ENCODE assay signal across 7 mouse cellular contexts in genomic region chr4:147443554-147443927, GRCm38 (mm10). TPM values are rescaled to one million over a fixed set of nuclear protein-coding genes. Genes with fewer than 3 reads are reported as not detected.
A peak's percentile ranks its signal among the peaks of the same experiment; 100 is the strongest.
DNase-seq lines count a peak whose midpoint lies in the region; ATAC-seq and TF ChIP-seq lines count a peak whose summit lies in the region.
"Not testable (repeated sequence)": the region's sequence is repeated elsewhere in the genome, so short reads cannot be mapped to it uniquely, and the experiment has no call there.

No protein-coding gene starts in this region.

- not testable (repeated sequence) for H3K27me3 ChIP-seq in embryonic facial prominence, embryonic 11.5 days (ENCODE audit: control insufficient read depth, insufficient read depth, low read length); forebrain, postnatal 0 days (ENCODE audit: insufficient read depth, low read length); hindbrain, embryonic 10.5 days (ENCODE audit: insufficient read depth, poor library complexity, severe bottlenecking); kidney, embryonic 14.5 days (ENCODE audit: control insufficient read depth, insufficient read depth, low read length); liver, embryonic 11.5 days (replicated peaks; ENCODE audit: control insufficient read depth, insufficient read depth, low read length); megakaryocyte, embryonic 14.5 days (replicated peaks); neural tube, embryonic 15.5 days (replicated peaks)

- not testable (repeated sequence) for TF ChIP-seq CTCF in forebrain, postnatal 0 days (IDR thresholded peaks at IDR 0.05; ENCODE audit: low read depth)

- H3K4me1 ChIP-seq in embryonic facial prominence, embryonic 11.5 days (ENCODE audit: control insufficient read depth, insufficient read depth, low read length); forebrain, postnatal 0 days (ENCODE audit: insufficient read depth); hindbrain, embryonic 10.5 days (replicated peaks); kidney, embryonic 14.5 days (ENCODE audit: control insufficient read depth, insufficient read depth, low read length); liver, embryonic 11.5 days (replicated peaks; ENCODE audit: control insufficient read depth, insufficient read depth, low read length); megakaryocyte, embryonic 14.5 days; neural tube, embryonic 15.5 days: not testable (repeated sequence)

- H3K9ac ChIP-seq in embryonic facial prominence, embryonic 11.5 days (replicated peaks; ENCODE audit: low read length), result peak overlapping the region; percentile 85; the same call in 1 of the 2 replicates
- peak overlapping the region; percentile 70 for H3K9ac ChIP-seq in forebrain, postnatal 0 days
- H3K9ac ChIP-seq in kidney, embryonic 14.5 days (ENCODE audit: low read depth, low read length), result peak overlapping the region; percentile 81; the same call in 1 of the 2 replicates
- peak overlapping the region; percentile 88 for H3K9ac ChIP-seq in liver, embryonic 11.5 days (ENCODE audit: low read depth, low read length)
- peak overlapping the region; percentile 72 for H3K9ac ChIP-seq in neural tube, embryonic 15.5 days (replicated peaks)

- H3K4me3 ChIP-seq in embryonic facial prominence, embryonic 11.5 days (ENCODE audit: low read depth, low read length), result peak overlapping the region; percentile 46
- H3K4me3 ChIP-seq in forebrain, postnatal 0 days (ENCODE audit: low read depth, low read length), result peak overlapping the region; percentile 46
- H3K4me3 ChIP-seq in hindbrain, embryonic 10.5 days, result peak overlapping the region; percentile 60
- peak overlapping the region; percentile 49 for H3K4me3 ChIP-seq in kidney, embryonic 14.5 days (ENCODE audit: low read length)
- H3K4me3 ChIP-seq in liver, embryonic 11.5 days (ENCODE audit: low read depth, low read length), result peak overlapping the region; percentile 67
- peak overlapping the region; percentile 62 for H3K4me3 ChIP-seq in megakaryocyte, embryonic 14.5 days (replicated peaks)
- peak overlapping the region; percentile 58 for H3K4me3 ChIP-seq in neural tube, embryonic 15.5 days (replicated peaks)

- not testable (repeated sequence) for H3K36me3 ChIP-seq in embryonic facial prominence, embryonic 11.5 days (replicated peaks; ENCODE audit: control insufficient read depth, insufficient read depth, low read depth, low read length); forebrain, postnatal 0 days (ENCODE audit: insufficient read depth); hindbrain, embryonic 10.5 days; kidney, embryonic 14.5 days (ENCODE audit: control insufficient read depth, insufficient read depth, low read length); liver, embryonic 11.5 days (ENCODE audit: control insufficient read depth, insufficient read depth, low read length); megakaryocyte, embryonic 14.5 days (replicated peaks; ENCODE audit: low read length); neural tube, embryonic 15.5 days

- not testable (repeated sequence) for ATAC-seq in embryonic facial prominence, embryonic 11.5 days (replicated peaks; ENCODE audit: insufficient number of reproducible peaks, low FRiP score, low TSS enrichment, low read depth); forebrain, postnatal 0 days; kidney, embryonic 14.5 days (ENCODE audit: low FRiP score, low TSS enrichment); liver, embryonic 11.5 days (replicated peaks; ENCODE audit: low FRiP score); neural tube, embryonic 15.5 days (ENCODE audit: low FRiP score)

- WGBS in embryonic facial prominence, embryonic 11.5 days, result 43% methylated on average over 8 of the region's 8 CpGs
- WGBS in forebrain, postnatal 0 days, result 37% methylated on average over 8 of the region's 8 CpGs
- whole genome bisulfite sequencing in hindbrain, embryonic 10.5 days, result 40% methylated on average over 8 of the region's 8 CpGs
- whole genome bisulfite sequencing in kidney, embryonic 14.5 days, result 41% methylated on average over 8 of the region's 8 CpGs
- 40% methylated on average over 8 of the region's 8 CpGs for WGBS in liver, embryonic 11.5 days
- WGBS in neural tube, embryonic 15.5 days, result 39% methylated on average over 8 of the region's 8 CpGs

- peak overlapping the region; percentile 68 for H3K4me2 ChIP-seq in embryonic facial prominence, embryonic 11.5 days (ENCODE audit: low read depth, low read length)
- H3K4me2 ChIP-seq in forebrain, postnatal 0 days (ENCODE audit: low read depth), result peak overlapping the region; percentile 91
- peak overlapping the region; percentile 85 for H3K4me2 ChIP-seq in kidney, embryonic 14.5 days (replicated peaks; ENCODE audit: low read depth, low read length)
- H3K4me2 ChIP-seq in liver, embryonic 11.5 days, result peak overlapping the region; percentile 89
- peak overlapping the region; percentile 93 for H3K4me2 ChIP-seq in neural tube, embryonic 15.5 days

- not testable (repeated sequence) for H3K27ac ChIP-seq in embryonic facial prominence, embryonic 11.5 days (replicated peaks; ENCODE audit: low read depth, low read length); forebrain, postnatal 0 days (ENCODE audit: low read depth, low read length); kidney, embryonic 14.5 days (ENCODE audit: low read depth, low read length); liver, embryonic 11.5 days (ENCODE audit: low read depth, low read length)
- peak overlapping the region; percentile 93 for H3K27ac ChIP-seq in hindbrain, embryonic 10.5 days
- peak overlapping the region; percentile 70 for H3K27ac ChIP-seq in neural tube, embryonic 15.5 days (replicated peaks)

- not testable (repeated sequence) for DNase-seq in embryonic facial prominence, embryonic 11.5 days (ENCODE audit: low spot score); forebrain, postnatal 0 days; liver, embryonic 11.5 days (ENCODE audit: low spot score)
- DNase-seq in hindbrain, embryonic 10.5 days (ENCODE audit: low spot score), result peak; percentile 41

- not testable (repeated sequence) for H3K9me3 ChIP-seq in embryonic facial prominence, embryonic 11.5 days (replicated peaks; ENCODE audit: control insufficient read depth, low read length); forebrain, postnatal 0 days (ENCODE audit: low read length); hindbrain, embryonic 10.5 days; kidney, embryonic 14.5 days (ENCODE audit: control insufficient read depth, low read length); liver, embryonic 11.5 days (ENCODE audit: control insufficient read depth, low read length); megakaryocyte, embryonic 14.5 days; neural tube, embryonic 15.5 days (replicated peaks)

RNA-seq across cellular contexts. Expression of gene Zfp982, which starts 48.7 kb away (rescaled TPM):
- 8.2 and 10.8 TPM in 2 replicates for polyA plus RNA-seq in embryonic facial prominence, embryonic 11.5 days (2014; fragmentation: Nextera tagmentation; extraction: Ambion mirVana)
- 3.1 and 6.4 TPM in 2 replicates for total RNA-seq in forebrain, postnatal 0 days (2014; rRNA removed)
- polyA plus RNA-seq in forebrain, postnatal 0 days (2015; fragmentation: Nextera tagmentation; extraction: Ambion mirVana), result 1.4 and 2.2 TPM in 2 replicates
- 6.0 and 6.9 TPM in 2 replicates for polyA plus RNA-seq in hindbrain, embryonic 10.5 days (2016; fragmentation: Nextera tagmentation; extraction: Ambion mirVana)
- polyA plus RNA-seq in kidney, embryonic 14.5 days (2014; fragmentation: Nextera tagmentation; extraction: Ambion mirVana), result 8.6 and 10.7 TPM in 2 replicates
- 8.8 and 9.0 TPM in 2 replicates for polyA plus RNA-seq in liver, embryonic 11.5 days (2014; fragmentation: Nextera tagmentation; extraction: Ambion mirVana)
- not detected in 2 replicates for polyA plus RNA-seq in megakaryocyte, embryonic 14.5 days (2012; ENCODE audit: insufficient read depth, low replicate concordance)
- polyA plus RNA-seq in neural tube, embryonic 15.5 days (2015; fragmentation: Nextera tagmentation; extraction: Ambion mirVana), result 5.8 and 5.9 TPM in 2 replicates
